Mouse (Mus musculus) hindbrain, embryonic 14.5 days (tissue): ENCODE measurements at regions not wholly inside any gene's neighbourhood (a gene's known extent, or its start where the extent isn't known, plus 50 kb on each side); places are given as distances from the start of the nearest gene placed in this dataset.

Experiments
- ATAC-seq: fragments of 200-750 bp; cut with Nextera tagmentation; 2 replicates; pipeline ENCODE4 v1.8.0; 2017; ENCODE audit warnings: moderate number of reproducible peaks, mild to moderate bottlenecking, moderate TSS enrichment, moderate library complexity; ENCODE audit not compliant: low FRiP score
- DNase-seq: peaks from one replicate; pipeline ENCODE4 v3.0.0-alpha.2; 2015; ENCODE audit warnings: low spot score
- H3K27ac ChIP-seq: fragments of 300-500 bp; sonication (generic); 2 replicates; pipeline ENCODE4 v1.5.1; 2014; ENCODE audit warnings: mild to moderate bottlenecking, moderate library complexity
- H3K27me3 ChIP-seq: fragments of 300-500 bp; sonication (generic); 2 replicates; pipeline ENCODE4 v1.6.1; 2014; ENCODE audit warnings: mild to moderate bottlenecking, low read length, mixed read lengths; ENCODE audit not compliant: control insufficient read depth, insufficient read depth
- H3K36me3 ChIP-seq: fragments of 300-500 bp; sonication (generic); replicated peaks from 2 replicates; pipeline ENCODE4 v1.6.1; 2014; ENCODE audit not compliant: control insufficient read depth, insufficient read depth
- H3K4me1 ChIP-seq: fragments of 300-500 bp; sonication (generic); replicated peaks from 2 replicates; pipeline ENCODE4 v1.6.1; 2014; ENCODE audit warnings: antibody characterized with exemption, low read length, mixed read lengths; ENCODE audit not compliant: control insufficient read depth, insufficient read depth
- H3K4me2 ChIP-seq: fragments of 300-500 bp; sonication (generic); replicated peaks from 2 replicates; pipeline ENCODE4 v1.6.1; 2014; ENCODE audit warnings: mild to moderate bottlenecking, moderate library complexity
- H3K4me3 ChIP-seq: fragments of 300-500 bp; sonication (generic); replicated peaks from 2 replicates; pipeline ENCODE4 v1.5.1; 2014; ENCODE audit warnings: mild to moderate bottlenecking, low read length
- H3K9ac ChIP-seq: fragments of 300-500 bp; sonication (generic); 2 replicates; pipeline ENCODE4 v1.6.1; 2014
- H3K9me3 ChIP-seq: fragments of 300-500 bp; sonication (generic); 2 replicates; pipeline ENCODE4 v1.6.1; 2016; ENCODE audit warnings: low read length; ENCODE audit not compliant: control insufficient read depth
- WGBS: fragments of 180-500 bp; shearing (Covaris S2); extraction: QIAGEN DNeasy Blood & Tissue Kit; methylation state at CpG from one replicate; pipeline ENCODE4 v1.1.7; 2014; 5-methylcytosine and 5-hydroxymethylcytosine counted together

DNA sequence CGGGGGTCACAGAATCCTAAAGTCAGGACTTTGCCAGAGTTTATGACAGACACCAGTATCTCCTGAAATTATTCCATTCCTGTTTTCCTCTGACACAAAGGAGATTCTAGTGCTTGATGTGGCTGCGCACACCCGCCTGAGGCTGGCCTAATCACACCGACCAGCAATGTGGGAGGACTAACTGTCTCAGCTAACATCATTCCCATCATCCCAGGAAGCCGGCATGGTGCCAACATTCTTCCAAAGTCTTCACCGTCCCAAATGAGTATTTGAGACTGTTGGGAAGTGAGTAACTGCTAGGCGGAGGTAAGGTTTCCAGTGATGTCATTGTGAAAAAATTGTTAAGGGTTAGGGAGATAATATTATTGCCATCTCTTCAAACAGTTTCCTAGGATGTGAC lies 1183.9 kb upstream of the Flrt2 start:
- no peak for DNase-seq
- Histone ChIP-seq H3K4me1 (no peaks in the 10 kb centered on the region), H3K36me3 (no peaks in the 10 kb centered on the region)

DNA sequence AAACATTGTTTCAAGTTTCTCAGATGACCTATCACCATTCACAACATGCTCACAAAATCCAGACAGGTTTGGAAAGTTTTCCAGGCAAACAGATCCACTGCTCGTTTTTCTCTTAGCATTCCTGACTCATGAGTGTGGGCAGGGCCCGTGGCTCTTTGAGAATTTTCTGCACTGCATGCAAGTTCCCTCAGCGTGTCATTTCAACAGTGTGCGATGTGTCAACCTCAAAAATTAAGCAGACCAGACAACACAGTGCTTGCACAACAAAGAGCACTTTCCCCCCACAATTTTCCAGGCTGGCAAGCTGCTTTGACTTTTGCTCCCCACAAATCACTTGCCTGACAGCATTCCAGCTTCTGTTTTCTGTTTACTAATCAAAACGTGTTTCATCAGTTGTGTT lies 1182.2 kb upstream of the Flrt2 start:
- H3K36me3 ChIP-seq: no peaks in the 10 kb centered on the region
- 43% methylated on average over 5 of the region's 5 CpGs for WGBS
- no peak overlapping the region for H3K4me3 ChIP-seq
- no peaks in the 10 kb centered on the region for H3K4me1 ChIP-seq
- H3K4me2 ChIP-seq: no peak overlapping the region
- H3K9ac ChIP-seq: no peak overlapping the region
- H3K27me3 ChIP-seq: no peaks in the 10 kb centered on the region
- ATAC-seq (no peak), DNase-seq (no peak)
- no peaks in the 10 kb centered on the region for H3K9me3 ChIP-seq
- H3K27ac ChIP-seq: no peak overlapping the region

More for the DNA sequence above, 1183.9 kb upstream of the Flrt2 start:
- Histone ChIP-seq H3K9me3 (no peaks in the 10 kb centered on the region), H3K27me3 (no peaks in the 10 kb centered on the region), H3K9ac (no peak overlapping the region), H3K4me3 (no peak overlapping the region), H3K4me2 (no peak overlapping the region), H3K27ac (no peak overlapping the region)
- 75% methylated on average over 7 of the region's 7 CpGs for WGBS
- ATAC-seq: no peak

DNA sequence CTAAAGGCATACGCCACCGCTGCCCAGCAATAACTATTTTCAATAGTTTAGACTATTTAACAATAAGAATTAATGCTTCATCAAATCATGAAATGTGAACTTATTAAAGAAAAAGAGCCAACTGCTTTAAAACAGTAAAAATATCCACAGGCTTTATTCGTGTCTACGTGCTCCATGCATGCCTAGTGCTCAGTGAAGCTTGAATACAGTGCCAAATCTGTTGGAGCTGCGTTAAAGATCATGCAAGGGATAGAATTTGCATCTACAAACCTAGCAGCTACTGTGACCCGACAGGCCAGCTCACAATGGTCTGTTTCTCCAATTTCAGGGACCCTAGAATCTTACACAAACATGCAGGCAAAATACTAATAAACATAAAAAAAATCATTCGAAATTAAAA lies 1147.3 kb upstream of the Flrt2 start:
- no peak overlapping the region for H3K4me3 ChIP-seq
- no peaks in the 10 kb centered on the region for H3K27me3 ChIP-seq
- H3K36me3 ChIP-seq: no peaks in the 10 kb centered on the region
- H3K9ac ChIP-seq: no peak overlapping the region
- no peak overlapping the region for H3K27ac ChIP-seq
- DNase-seq: no peak
- 77% methylated on average over 7 of the region's 7 CpGs for WGBS
- no peak for ATAC-seq
- H3K4me1 ChIP-seq: no peaks in the 10 kb centered on the region
- no peaks in the 10 kb centered on the region for H3K9me3 ChIP-seq
- H3K4me2 ChIP-seq: no peak overlapping the region

DNA sequence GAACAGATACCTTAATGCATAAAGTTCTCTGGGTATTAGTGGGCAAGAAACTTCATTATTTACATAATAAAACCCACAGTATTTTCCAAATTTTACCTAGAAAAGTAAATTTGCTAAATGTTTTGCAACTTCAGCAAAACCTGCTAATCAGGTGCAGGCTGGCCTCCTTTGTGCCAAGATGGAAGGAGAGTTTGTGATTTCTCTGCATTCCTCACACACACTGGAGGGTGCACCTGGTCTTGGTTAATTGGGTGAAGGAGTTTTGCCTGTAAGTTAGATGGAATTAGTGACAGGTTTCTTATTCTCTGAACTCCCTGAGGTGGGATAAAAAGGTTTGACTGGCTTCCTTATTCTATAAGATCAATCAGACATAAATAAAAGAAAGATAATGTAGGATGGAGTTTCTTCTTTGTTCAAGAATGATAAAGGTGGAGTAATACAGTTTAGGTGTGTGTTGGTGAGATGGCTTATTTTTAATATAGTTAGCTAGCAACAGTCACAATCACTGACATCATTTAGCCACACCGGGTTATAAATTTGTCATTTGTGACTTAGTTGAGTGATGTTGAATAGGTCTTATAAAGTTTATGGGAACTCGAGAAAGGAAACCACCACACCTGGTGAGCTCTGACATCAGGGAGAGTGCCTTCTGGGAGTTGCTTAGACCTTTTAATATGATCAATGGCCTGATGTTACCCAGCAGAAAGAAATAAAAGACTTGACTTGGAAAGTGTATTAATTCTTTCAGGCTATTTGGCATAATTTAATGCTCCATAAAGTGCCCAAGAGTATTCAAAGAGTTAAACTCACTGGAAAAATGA lies 1131.4 kb upstream of the Flrt2 start:
- Histone ChIP-seq H3K36me3 (no peaks in the 10 kb centered on the region), H3K4me1 (no peaks in the 10 kb centered on the region), H3K9ac (no peak overlapping the region), H3K4me3 (no peak overlapping the region), H3K9me3 (no peaks in the 10 kb centered on the region), H3K27ac (no peak overlapping the region), H3K4me2 (no peak overlapping the region), H3K27me3 (no peaks in the 10 kb centered on the region)
- DNase-seq: no peak
- no peak for ATAC-seq
- WGBS: 86% methylated on average over 2 of the region's 2 CpGs

DNA sequence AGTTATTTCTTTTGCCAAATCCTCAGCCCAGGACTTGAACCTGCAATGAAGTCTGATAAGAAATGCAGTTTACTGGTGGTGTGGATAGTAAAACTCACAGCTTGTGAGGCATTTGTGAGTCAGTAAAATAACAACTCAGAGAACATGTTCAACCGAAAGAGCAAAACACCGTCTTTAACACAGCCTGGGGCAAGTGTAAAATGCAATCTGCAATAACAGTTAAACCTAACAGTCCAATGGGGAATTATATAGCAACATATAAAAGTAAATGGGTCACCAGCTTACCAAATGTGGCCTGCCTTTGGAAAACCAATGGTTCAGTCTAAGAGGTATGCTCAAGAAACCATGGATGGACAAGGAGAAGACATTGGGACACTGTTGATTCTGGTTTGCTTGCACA lies 1117.0 kb upstream of the Flrt2 start:
- no peak overlapping the region for H3K27ac ChIP-seq
- no peak overlapping the region for H3K4me3 ChIP-seq
- ATAC-seq: no peak
- no peak overlapping the region for H3K9ac ChIP-seq
- no peaks in the 10 kb centered on the region for H3K9me3 ChIP-seq
- H3K27me3 ChIP-seq: no peaks in the 10 kb centered on the region
- WGBS: 78% methylated on average over 2 of the region's 2 CpGs
- H3K4me2 ChIP-seq: no peak overlapping the region
- H3K36me3 ChIP-seq: no peaks in the 10 kb centered on the region
- no peak for DNase-seq
- no peaks in the 10 kb centered on the region for H3K4me1 ChIP-seq

DNA sequence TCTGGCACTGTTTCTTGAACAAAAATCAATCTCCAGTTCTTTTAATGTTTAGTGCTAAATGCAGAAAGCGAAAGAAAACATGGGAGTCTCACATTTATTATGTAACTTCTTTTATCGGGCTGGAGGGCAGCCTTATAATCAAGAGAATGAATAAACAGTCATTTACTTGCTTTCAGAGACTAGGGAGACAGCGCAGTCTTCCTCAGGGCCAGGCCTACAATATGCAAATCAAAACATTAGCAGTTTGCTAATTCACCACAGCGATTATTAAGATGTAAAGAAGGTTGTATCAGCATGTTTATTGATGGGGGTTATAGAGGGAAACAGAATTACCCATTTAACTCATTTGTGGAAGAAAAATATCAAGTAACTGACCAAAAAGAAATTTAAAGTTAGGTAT lies 1111.7 kb upstream of the Flrt2 start:
- Histone ChIP-seq H3K27me3 (no peaks in the 10 kb centered on the region), H3K4me3 (no peak overlapping the region), H3K9ac (no peak overlapping the region), H3K27ac (no peak overlapping the region), H3K4me1 (no peaks in the 10 kb centered on the region), H3K9me3 (no peaks in the 10 kb centered on the region), H3K4me2 (no peak overlapping the region), H3K36me3 (no peaks in the 10 kb centered on the region)
- 30% methylated on average over 4 of the region's 4 CpGs for WGBS
- DNase-seq (no peak), ATAC-seq (no peak)

DNA sequence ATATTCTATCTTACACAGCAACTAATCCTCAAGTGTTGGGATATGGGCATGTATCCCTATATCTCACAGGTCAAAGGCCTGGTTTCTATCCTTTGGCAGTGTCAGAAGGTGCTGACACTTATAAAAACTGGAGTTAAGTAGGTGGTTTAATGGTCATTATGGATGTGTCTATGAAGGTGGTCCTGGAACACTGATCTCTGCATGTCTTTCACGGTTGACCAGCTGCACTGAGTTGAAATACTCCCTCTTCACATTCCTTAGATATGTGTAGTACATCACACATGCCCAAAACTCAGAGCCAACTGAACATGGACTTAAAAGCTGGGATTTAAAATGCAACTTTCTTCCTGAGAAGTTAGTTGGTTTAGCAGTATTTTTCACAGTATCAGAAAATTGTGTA lies 1107.7 kb upstream of the Flrt2 start:
- no peak for DNase-seq
- Histone ChIP-seq H3K4me2 (no peak overlapping the region), H3K27me3 (no peaks in the 10 kb centered on the region), H3K27ac (no peak overlapping the region), H3K9me3 (no peaks in the 10 kb centered on the region), H3K9ac (no peak overlapping the region), H3K36me3 (no peaks in the 10 kb centered on the region), H3K4me1 (no peaks in the 10 kb centered on the region), H3K4me3 (no peak overlapping the region)
- no peak for ATAC-seq
- WGBS: 75% methylated on average over 1 of the region's 1 CpGs

DNA sequence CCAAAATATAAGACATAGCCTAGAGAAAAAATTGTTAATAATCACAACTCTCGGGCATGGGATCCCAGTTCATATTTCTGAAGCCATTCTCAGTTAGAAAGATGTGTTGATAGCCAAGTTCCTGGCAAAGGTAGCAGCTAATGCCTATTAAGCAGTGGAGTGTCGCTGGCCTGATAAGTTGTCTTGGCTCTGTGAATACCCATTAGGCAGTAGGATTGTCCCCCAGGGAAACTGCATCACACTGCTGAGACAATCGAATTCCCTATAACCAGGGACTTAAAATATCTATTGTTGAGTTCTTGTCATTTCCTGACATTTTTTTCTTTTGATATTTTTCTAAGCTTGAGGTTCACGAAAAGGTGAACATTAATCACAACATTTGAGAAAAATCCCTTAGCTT lies 1105.0 kb upstream of the Flrt2 start:
- Histone ChIP-seq H3K9me3 (no peaks in the 10 kb centered on the region), H3K27me3 (no peaks in the 10 kb centered on the region), H3K4me2 (no peak overlapping the region), H3K36me3 (no peaks in the 10 kb centered on the region), H3K4me1 (no peaks in the 10 kb centered on the region), H3K4me3 (no peak overlapping the region), H3K27ac (no peak overlapping the region), H3K9ac (no peak overlapping the region)
- no peak for DNase-seq
- no peak for ATAC-seq
- WGBS: 62% methylated on average over 4 of the region's 4 CpGs

DNA sequence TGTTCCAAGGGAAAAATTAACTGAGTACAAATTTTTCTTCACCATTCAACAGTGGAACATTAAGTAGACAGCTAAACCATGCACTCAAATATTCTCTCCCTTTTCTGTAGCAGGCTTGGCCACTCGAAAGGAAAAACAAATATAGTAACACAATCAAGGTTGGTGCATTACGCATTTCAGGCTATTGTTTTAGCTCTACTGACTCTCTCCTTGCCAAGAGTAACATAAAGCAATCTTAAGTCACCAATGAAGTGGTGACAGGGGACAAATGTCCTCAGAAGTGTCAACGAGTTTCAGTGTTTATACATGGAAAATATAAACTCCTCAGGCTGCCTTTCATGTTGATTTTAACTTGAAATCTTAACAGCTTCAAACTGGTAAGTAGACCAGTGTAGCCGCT lies 1103.4 kb upstream of the Flrt2 start:
- Histone ChIP-seq H3K4me3 (no peak overlapping the region), H3K9me3 (no peaks in the 10 kb centered on the region), H3K36me3 (no peaks in the 10 kb centered on the region), H3K4me1 (no peaks in the 10 kb centered on the region), H3K27me3 (no peaks in the 10 kb centered on the region), H3K9ac (no peak overlapping the region), H3K27ac (no peak overlapping the region), H3K4me2 (no peak overlapping the region)
- WGBS: 79% methylated on average over 4 of the region's 4 CpGs
- ATAC-seq (no peak), DNase-seq (no peak)

DNA sequence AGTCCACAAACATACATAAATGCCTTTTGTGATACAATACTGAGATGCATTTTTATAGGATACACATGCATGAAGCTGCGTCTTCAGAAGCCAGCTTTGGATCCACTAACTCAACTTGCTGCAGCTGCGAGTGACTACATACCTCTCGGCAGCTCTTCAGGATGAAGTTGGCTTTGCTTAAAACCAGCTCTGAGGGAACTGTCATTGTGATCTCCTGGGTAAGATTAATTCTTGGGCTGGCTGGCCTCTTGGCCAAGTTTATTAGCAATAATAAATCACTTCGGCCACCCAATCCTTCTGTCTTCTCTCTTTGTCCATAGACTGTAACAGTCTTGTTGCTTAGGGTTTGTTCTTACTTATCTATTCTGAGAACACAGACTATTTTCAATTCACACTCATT lies 1103.0 kb upstream of the Flrt2 start:
- no peak overlapping the region for H3K4me2 ChIP-seq
- 88% methylated on average over 4 of the region's 4 CpGs for WGBS
- no peak overlapping the region for H3K27ac ChIP-seq
- no peaks in the 10 kb centered on the region for H3K4me1 ChIP-seq
- H3K9me3 ChIP-seq: no peaks in the 10 kb centered on the region
- no peaks in the 10 kb centered on the region for H3K36me3 ChIP-seq
- H3K27me3 ChIP-seq: no peaks in the 10 kb centered on the region
- no peak for ATAC-seq
- no peak for DNase-seq
- no peak overlapping the region for H3K4me3 ChIP-seq
- H3K9ac ChIP-seq: no peak overlapping the region
